Mouse (Mus musculus) lung, postnatal 0 days (tissue): ENCODE data around the gene Ap4b1.

ENCODE experiments used
- CTCF ChIP-seq: IDR thresholded peaks from 2 replicates; pipeline ENCODE4 v1.5.1; 2016; ENCODE audit warnings: antibody characterized with exemption, mild to moderate bottlenecking
- EP300 ChIP-seq: IDR thresholded peaks from 2 replicates; pipeline ENCODE4 v1.6.1; 2016; ENCODE audit warnings: antibody characterized with exemption, mild to moderate bottlenecking, control low read depth

GRCm38 (mm10) chr3:103782844-103783609 is 26.3 kb upstream of the Ap4b1 start:
- TF ChIP-seq CTCF = no peak
- TF ChIP-seq EP300 = no peak
